Mouse (Mus musculus): Measurements from ENCODE around the gene Nckap5.

- TF ChIP-seq POLR2A (IDR thresholded peaks at IDR 0.05; ENCODE audit: insufficient read length, low read depth) (no peak), POLR2AphosphoS2 (IDR thresholded peaks at IDR 0.05; ENCODE audit: insufficient read length, low read depth) (no peak), USF1 (IDR thresholded peaks at IDR 0.05; ENCODE audit: low read depth) (no peak), TCF12 (IDR thresholded peaks at IDR 0.05; ENCODE audit: insufficient read depth, poor library complexity, severe bottlenecking) (no peak)
Measured at GRCm38 (mm10) chr1:126301129-126301528, 529.5 kb downstream of the Nckap5 start.

Data from myocyte (in vitro differentiated cells).